Mouse (Mus musculus) neural tube, embryonic 15.5 days (tissue): ENCODE measurements around the gene Dnajb11. TPM values are rescaled to one million over a fixed set of nuclear protein-coding genes. Genes with fewer than 3 reads are reported as not detected.

Source experiments
- ATAC-seq: fragments of 200-750 bp; cut with Nextera tagmentation; 2 replicates; pipeline ENCODE4 v1.8.0; 2017; ENCODE audit warnings: mild to moderate bottlenecking, moderate TSS enrichment, moderate library complexity; ENCODE audit not compliant: low FRiP score
- H3K27ac ChIP-seq: fragments of 300-500 bp; sonication (generic); replicated peaks from 2 replicates; pipeline ENCODE4 v1.5.1; 2015; ENCODE audit warnings: mild to moderate bottlenecking, inconsistent platforms
- H3K27me3 ChIP-seq: fragments of 300-500 bp; sonication (generic); replicated peaks from 2 replicates; pipeline ENCODE4 v1.6.1; 2015; ENCODE audit warnings: inconsistent platforms
- H3K36me3 ChIP-seq: fragments of 300-500 bp; sonication (generic); 2 replicates; pipeline ENCODE4 v1.6.1; 2015; ENCODE audit warnings: inconsistent platforms
- H3K4me1 ChIP-seq: fragments of 300-500 bp; sonication (generic); 2 replicates; pipeline ENCODE4 v1.6.1; 2015; ENCODE audit warnings: inconsistent platforms
- H3K4me2 ChIP-seq: fragments of 300-500 bp; sonication (generic); 2 replicates; pipeline ENCODE4 v1.6.1; 2015; ENCODE audit warnings: inconsistent platforms, mild to moderate bottlenecking, moderate library complexity
- H3K4me3 ChIP-seq: fragments of 300-500 bp; sonication (generic); replicated peaks from 2 replicates; pipeline ENCODE4 v1.5.1; 2015; ENCODE audit warnings: mild to moderate bottlenecking, inconsistent platforms
- H3K9ac ChIP-seq: fragments of 300-500 bp; sonication (generic); replicated peaks from 2 replicates; pipeline ENCODE4 v1.6.1; 2015; ENCODE audit warnings: mild to moderate bottlenecking, inconsistent platforms
- H3K9me3 ChIP-seq: fragments of 300-500 bp; sonication (generic); replicated peaks from 2 replicates; pipeline ENCODE4 v1.6.1; 2016; ENCODE audit warnings: inconsistent platforms
- WGBS: fragments of 180-500 bp; shearing (Covaris S2); methylation state at CpG from one replicate; pipeline ENCODE4 v1.1.7; 2015; ENCODE audit warnings: mixed read lengths; 5-methylcytosine and 5-hydroxymethylcytosine counted together
- polyA plus RNA-seq: library from polyadenylated mRNA; unstranded; fragments of >200 nt; fragmentation: Nextera tagmentation; extraction: Ambion mirVana; gene quantifications from 2 replicates; pipeline ENCODE4 v1.2.1, GENCODE M21; 2015

Gene Dnajb11
- polyA plus RNA-seq, result 106 and 110 TPM in 2 replicates

GRCm38 (mm10) chr16:22857431-22858113, at the start of gene Dnajb11, which contains the start of gene Tbccd1:
Gene Dnajb11, plus strand, starts transcription at chr16:22857845.
Gene Tbccd1, minus strand, starts transcription at chr16:22857669.
- WGBS, result under 1% methylated on average over 62 of the region's 62 CpGs
- Histone ChIP-seq H3K27me3 (no peaks in the 10 kb centered on the region), H3K36me3 (peaks cover 6% of the 10 kb centered on the region; the same call in 1 of the 2 replicates), H3K4me2 (peak within 1 kb of the TSS; percentile 89), H3K27ac (peak within 1 kb of the TSS; percentile 77), H3K4me3 (peak within 1 kb of the TSS; percentile 96), H3K4me1 (peaks cover 20% of the 10 kb centered on the region), H3K9ac (peak within 1 kb of the TSS; percentile 83), H3K9me3 (no peaks in the 10 kb centered on the region)
- ATAC-seq, result peak; percentile 99

- H3K4me3 ChIP-seq, result no peak within 1 kb of the TSS
- peaks cover 26% of the 10 kb centered on the region for H3K27me3 ChIP-seq
- H3K36me3 ChIP-seq, result peaks cover 7% of the 10 kb centered on the region; the same call in 1 of the 2 replicates
- peaks cover 4% of the 10 kb centered on the region; the same call in 1 of the 2 replicates for H3K4me1 ChIP-seq
- WGBS, result 79% methylated on average over 2 of the region's 2 CpGs
- H3K27ac ChIP-seq, result no peak within 1 kb of the TSS
- no peak for ATAC-seq
- no peak within 1 kb of the TSS for H3K9ac ChIP-seq
- H3K4me2 ChIP-seq, result no peak within 1 kb of the TSS
- H3K9me3 ChIP-seq, result no peaks in the 10 kb centered on the region
These were observed 46.2 kb upstream of the Dnajb11 start, which contains the start of gene Crygs for GRCm38 (mm10) chr16:22811477-22811876. Gene Crygs, minus strand, starts transcription at chr16:22811577.

- Histone ChIP-seq H3K9me3 (no peaks in the 10 kb centered on the region), H3K4me2 (no peak overlapping the region), H3K36me3 (peaks cover 19% of the 10 kb centered on the region), H3K9ac (no peak overlapping the region), H3K4me1 (no peaks in the 10 kb centered on the region), H3K27ac (no peak overlapping the region), H3K4me3 (no peak overlapping the region), H3K27me3 (no peaks in the 10 kb centered on the region)
- 59% methylated on average over 8 of the region's 8 CpGs for WGBS
- 0 out of 2 replicates have a peak, but pooled peaks have one; percentile 47 for ATAC-seq
These were observed 36.9 kb upstream of the Dnajb11 start for GRCm38 (mm10) chr16:22820731-22821130.

- Histone ChIP-seq H3K36me3 (peaks cover 21% of the 10 kb centered on the region), H3K27ac (no peak overlapping the region), H3K4me2 (no peak overlapping the region), H3K9me3 (no peaks in the 10 kb centered on the region), H3K9ac (no peak overlapping the region), H3K4me1 (no peaks in the 10 kb centered on the region), H3K27me3 (no peaks in the 10 kb centered on the region), H3K4me3 (no peak overlapping the region)
- no peak for ATAC-seq
- 87% methylated on average over 3 of the region's 3 CpGs for WGBS
These were observed 24.6 kb upstream of the Dnajb11 start for GRCm38 (mm10) chr16:22832932-22833525.

- no peaks in the 10 kb centered on the region for H3K27me3 ChIP-seq
- no peak overlapping the region for H3K4me3 ChIP-seq
- H3K9me3 ChIP-seq, result no peaks in the 10 kb centered on the region
- no peak overlapping the region for H3K4me2 ChIP-seq
- 93% methylated on average over 3 of the region's 3 CpGs for WGBS
- peaks cover 16% of the 10 kb centered on the region for H3K36me3 ChIP-seq
- H3K4me1 ChIP-seq, result no peaks in the 10 kb centered on the region
- no peak overlapping the region for H3K27ac ChIP-seq
- no peak for ATAC-seq
- H3K9ac ChIP-seq, result no peak overlapping the region
These were observed 18.3 kb upstream of the Dnajb11 start for GRCm38 (mm10) chr16:22839146-22839857.

GRCm38 (mm10) chr16:22842871-22843270, 14.8 kb upstream of the Dnajb11 start:
- Histone ChIP-seq H3K4me1 (peaks cover 10% of the 10 kb centered on the region), H3K4me2 (no peak overlapping the region), H3K36me3 (peaks cover 5% of the 10 kb centered on the region), H3K9me3 (no peaks in the 10 kb centered on the region), H3K27me3 (no peaks in the 10 kb centered on the region), H3K9ac (no peak overlapping the region), H3K27ac (no peak overlapping the region), H3K4me3 (no peak overlapping the region)
- ATAC-seq, result no peak
- WGBS, result 92% methylated on average over 5 of the region's 5 CpGs

- Histone ChIP-seq H3K9me3 (no peaks in the 10 kb centered on the region), H3K27me3 (no peaks in the 10 kb centered on the region), H3K27ac (peak overlapping the region; percentile 73), H3K36me3 (no peaks in the 10 kb centered on the region; the same call in none of the 2 replicates), H3K9ac (peak overlapping the region; percentile 94), H3K4me2 (peak overlapping the region; percentile 96), H3K4me3 (peak overlapping the region; percentile 61), H3K4me1 (peaks cover 10% of the 10 kb centered on the region)
- ATAC-seq, result peak; percentile 97
- WGBS, result 2% methylated on average over 26 of the region's 26 CpGs
These were observed 13.4 kb upstream of the Dnajb11 start for GRCm38 (mm10) chr16:22844061-22844801.

GRCm38 (mm10) chr16:22844834-22845233, 12.8 kb upstream of the Dnajb11 start:
- H3K4me2 ChIP-seq, result peak overlapping the region; percentile 96
- H3K9ac ChIP-seq, result peak overlapping the region; percentile 94; the same call in 1 of the 2 replicates
- no peaks in the 10 kb centered on the region; the same call in none of the 2 replicates for H3K36me3 ChIP-seq
- WGBS, result 22% methylated on average over 5 of the region's 5 CpGs
- peak; percentile 20; the same call in 1 of the 2 replicates for ATAC-seq
- H3K27me3 ChIP-seq, result no peaks in the 10 kb centered on the region
- peak overlapping the region; percentile 73 for H3K27ac ChIP-seq
- peak overlapping the region; percentile 61 for H3K4me3 ChIP-seq
- H3K9me3 ChIP-seq, result no peaks in the 10 kb centered on the region
- peaks cover 10% of the 10 kb centered on the region for H3K4me1 ChIP-seq

- no peak for ATAC-seq
- H3K36me3 ChIP-seq, result no peaks in the 10 kb centered on the region; the same call in none of the 2 replicates
These were observed 12.2 kb upstream of the Dnajb11 start for GRCm38 (mm10) chr16:22845481-22845880.

GRCm38 (mm10) chr16:22847686-22848085, 10.0 kb upstream of the Dnajb11 start:
- Histone ChIP-seq H3K36me3 (no peaks in the 10 kb centered on the region), H3K4me1 (peaks cover 10% of the 10 kb centered on the region), H3K9me3 (no peaks in the 10 kb centered on the region), H3K4me2 (no peak overlapping the region), H3K27me3 (no peaks in the 10 kb centered on the region), H3K27ac (no peak overlapping the region), H3K9ac (no peak overlapping the region), H3K4me3 (no peak overlapping the region)
- 96% methylated on average over 1 of the region's 1 CpGs for WGBS
- ATAC-seq, result no peak

More at GRCm38 (mm10) chr16:22845481-22845880, 12.2 kb upstream of the Dnajb11 start:
- H3K4me1 ChIP-seq, result peaks cover 10% of the 10 kb centered on the region
- no peak overlapping the region for H3K27ac ChIP-seq
- no peaks in the 10 kb centered on the region for H3K27me3 ChIP-seq
- no peak overlapping the region for H3K4me3 ChIP-seq
- no peaks in the 10 kb centered on the region for H3K9me3 ChIP-seq
- H3K4me2 ChIP-seq, result no peak overlapping the region
- H3K9ac ChIP-seq, result no peak overlapping the region
- 92% methylated on average over 4 of the region's 4 CpGs for WGBS

- Histone ChIP-seq H3K9me3 (no peaks in the 10 kb centered on the region), H3K36me3 (no peaks in the 10 kb centered on the region), H3K4me3 (no peak overlapping the region), H3K4me1 (peaks cover 10% of the 10 kb centered on the region), H3K9ac (no peak overlapping the region), H3K27me3 (no peaks in the 10 kb centered on the region), H3K27ac (no peak overlapping the region), H3K4me2 (no peak overlapping the region)
- ATAC-seq, result no peak
- 87% methylated on average over 1 of the region's 1 CpGs for WGBS
These were observed 9.3 kb upstream of the Dnajb11 start for GRCm38 (mm10) chr16:22848331-22848730.
